Comparison of ENCODE assay signal across 11 mouse cellular contexts in the genomic region with DNA sequence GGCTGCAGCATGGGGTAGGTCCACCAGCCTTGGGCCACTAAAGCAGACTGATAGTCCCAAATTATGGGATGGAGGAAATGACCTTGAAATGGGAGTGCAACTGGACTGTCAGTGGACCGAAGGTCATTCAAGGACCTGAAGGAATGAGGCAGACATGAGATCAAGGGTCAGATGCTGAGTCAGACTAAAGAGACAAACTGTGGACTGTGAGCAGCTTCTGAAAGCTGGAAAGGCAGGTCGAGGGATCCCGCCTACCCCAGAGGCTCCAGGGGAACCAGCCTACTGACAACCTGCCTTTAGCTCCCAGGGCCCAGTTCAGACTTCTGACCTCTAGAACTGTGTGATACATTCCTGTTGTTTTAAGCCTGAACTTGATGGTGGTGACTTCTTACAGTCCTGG. TPM values are rescaled to one million over a fixed set of nuclear protein-coding genes. Genes with fewer than 3 reads are reported as not detected.
DNase-seq lines count a peak whose midpoint lies in the region; ATAC-seq lines count a peak whose summit lies in the region.
"Had no signal": no experiment of that assay in that cellular context is flagged by ENCODE, and none has a peak within 500 bp of the region (broad histone marks: within the 10 kb centered on the region; RNA-seq: fewer than 3 reads in every experiment).

No protein-coding gene starts in this region.

- no peak for ATAC-seq in heart, embryonic 16.5 days (replicated peaks; ENCODE audit: extremely low read depth, insufficient read depth, low FRiP score)
- ATAC-seq in lung, embryonic 16.5 days (ENCODE audit: low read depth) = no peak
- no peak for ATAC-seq in kidney, embryonic 15.5 days (replicated peaks; ENCODE audit: low FRiP score)
- ATAC-seq in stomach, embryonic 14.5 days (ENCODE audit: insufficient number of reproducible peaks, insufficient read depth, low FRiP score, low read depth) = no peak

- H3K9ac ChIP-seq in heart, embryonic 16.5 days (ENCODE audit: low read length) = no peak overlapping the region
- H3K9ac ChIP-seq in lung, embryonic 16.5 days (ENCODE audit: low read length) = no peak overlapping the region
- H3K9ac ChIP-seq in kidney, embryonic 15.5 days = no peak overlapping the region
- H3K9ac ChIP-seq in stomach, embryonic 14.5 days (replicated peaks; ENCODE audit: low read depth, low read length) = no peak overlapping the region

- no peaks in the 10 kb centered on the region for H3K27me3 ChIP-seq in heart, embryonic 16.5 days (ENCODE audit: control insufficient read depth, insufficient read depth, low read length)
- no peaks in the 10 kb centered on the region for H3K27me3 ChIP-seq in lung, embryonic 16.5 days (ENCODE audit: control insufficient read depth, insufficient read depth, low read depth, low read length)
- H3K27me3 ChIP-seq in kidney, embryonic 15.5 days = no peaks in the 10 kb centered on the region
- no peaks in the 10 kb centered on the region for H3K27me3 ChIP-seq in stomach, embryonic 14.5 days (ENCODE audit: control insufficient read depth, insufficient read depth, low read length)

- WGBS in heart, embryonic 16.5 days = 59% methylated on average over 3 of the region's 3 CpGs
- WGBS in lung, embryonic 16.5 days = 67% methylated on average over 3 of the region's 3 CpGs
- 64% methylated on average over 3 of the region's 3 CpGs for WGBS in kidney, embryonic 15.5 days
- WGBS in stomach, embryonic 14.5 days = 72% methylated on average over 3 of the region's 3 CpGs

- H3K4me3 ChIP-seq in heart, embryonic 16.5 days (ENCODE audit: low read length) = no peak overlapping the region
- H3K4me3 ChIP-seq in lung, embryonic 16.5 days (ENCODE audit: low read length) = no peak overlapping the region
- H3K4me3 ChIP-seq in kidney, embryonic 15.5 days (replicated peaks) = no peak overlapping the region
- no peak overlapping the region for H3K4me3 ChIP-seq in stomach, embryonic 14.5 days (ENCODE audit: low read depth, low read length)

- H3K36me3 ChIP-seq in heart, embryonic 16.5 days (ENCODE audit: control insufficient read depth, insufficient read depth) = no peaks in the 10 kb centered on the region
- H3K36me3 ChIP-seq in lung, embryonic 16.5 days (ENCODE audit: control insufficient read depth, insufficient read depth, low read length) = no peaks in the 10 kb centered on the region
- H3K36me3 ChIP-seq in kidney, embryonic 15.5 days = no peaks in the 10 kb centered on the region
- no peaks in the 10 kb centered on the region for H3K36me3 ChIP-seq in stomach, embryonic 14.5 days (ENCODE audit: control insufficient read depth, insufficient read depth, low read length)

- intact Hi-C loops in heart, postnatal 14 days (cut with DNase I) = no loop called here

- H3K4me2 ChIP-seq in heart, embryonic 16.5 days (ENCODE audit: low read depth, low read length) = no peak overlapping the region
- H3K4me2 ChIP-seq in lung, embryonic 16.5 days (ENCODE audit: low read depth, low read length) = no peak overlapping the region
- H3K4me2 ChIP-seq in kidney, embryonic 15.5 days = no peak overlapping the region
- no peak overlapping the region for H3K4me2 ChIP-seq in stomach, embryonic 14.5 days (replicated peaks; ENCODE audit: low read depth, low read length)

- no peaks in the 10 kb centered on the region for H3K9me3 ChIP-seq in heart, embryonic 16.5 days (replicated peaks; ENCODE audit: control insufficient read depth, low read length)
- H3K9me3 ChIP-seq in lung, embryonic 16.5 days (ENCODE audit: control insufficient read depth, low read length) = no peaks in the 10 kb centered on the region
- H3K9me3 ChIP-seq in kidney, embryonic 15.5 days (replicated peaks) = no peaks in the 10 kb centered on the region
- no peaks in the 10 kb centered on the region for H3K9me3 ChIP-seq in stomach, embryonic 14.5 days (ENCODE audit: control insufficient read depth, low read depth, low read length)

- H3K27ac ChIP-seq in heart, embryonic 16.5 days (ENCODE audit: low read length) = peak overlapping the region; percentile 72
- peak overlapping the region; percentile 84 for H3K27ac ChIP-seq in lung, embryonic 16.5 days (ENCODE audit: low read length)
- H3K27ac ChIP-seq in kidney, embryonic 15.5 days = peak overlapping the region; percentile 83
- peak overlapping the region; percentile 48; the same call in 1 of the 2 replicates for H3K27ac ChIP-seq in stomach, embryonic 14.5 days (ENCODE audit: low read length)

- H3K4me1 ChIP-seq in heart, embryonic 16.5 days (ENCODE audit: control insufficient read depth, insufficient read depth, low read length) = peaks cover 14% of the 10 kb centered on the region
- H3K4me1 ChIP-seq in lung, embryonic 16.5 days (replicated peaks; ENCODE audit: control insufficient read depth, insufficient read depth, low read length) = 0 out of 2 replicates have a peak, but pooled peaks cover 2% of the 10 kb centered on the region
- H3K4me1 ChIP-seq in kidney, embryonic 15.5 days = peaks cover 56% of the 10 kb centered on the region
- 0 out of 2 replicates have a peak, but pooled peaks cover 4% of the 10 kb centered on the region for H3K4me1 ChIP-seq in stomach, embryonic 14.5 days (ENCODE audit: control insufficient read depth, insufficient read depth, low read length)

- no peak for DNase-seq in heart, postnatal 14 days
- DNase-seq in lung, postnatal 4 days = no peak
- no peak for DNase-seq in urinary bladder, postnatal 36 days (ENCODE audit: low spot score in 2 of 2)
- no peak for DNase-seq in cerebellum, adult 11 months
- DNase-seq: cerebellum, postnatal 25 days; spleen, adult 18-20 months; thymus, postnatal 14 days had no signal

RNA-seq across cellular contexts. Expression of gene Prex1, which starts 55.3 kb away (rescaled TPM):
- 9.9 and 11.6 TPM in 2 replicates for polyA plus RNA-seq in heart, embryonic 16.5 days (2015; fragmentation: Nextera tagmentation; extraction: Ambion mirVana)
- total RNA-seq in heart, postnatal 14 days (2021) = 10 to 100 TPM; 10.7 to 11.9 TPM
- 8.9 and 10.7 TPM in 2 replicates for polyA plus RNA-seq in lung, embryonic 16.5 days (2015; fragmentation: Nextera tagmentation; extraction: Ambion mirVana)
- 16.0 TPM in 2 replicates for polyA plus RNA-seq in kidney, embryonic 15.5 days (2015; fragmentation: Nextera tagmentation; extraction: Ambion mirVana)
- 9.1 and 10.4 TPM in 2 replicates for polyA plus RNA-seq in stomach, embryonic 14.5 days (2014; fragmentation: Nextera tagmentation; extraction: Ambion mirVana)
